Mouse (Mus musculus) CH12.LX (cell line): ENCODE measurements around the gene Rbak. TPM values are rescaled to one million over a fixed set of nuclear protein-coding genes. Genes with fewer than 3 reads are reported as not detected.

Source experiments
- DNase-seq: peaks from one replicate; pipeline ENCODE4 v3.0.0-alpha.2; 2013; ENCODE audit errors: extremely low read depth
- H3K27ac ChIP-seq: 2 replicates; pipeline ENCODE4 v1.5.1; 2012; ENCODE audit warnings: low read depth, mild to moderate bottlenecking, control low read depth, moderate library complexity; ENCODE audit not compliant: insufficient read depth
- H3K27me3 ChIP-seq: replicated peaks from 2 replicates; pipeline ENCODE3; 2012; ENCODE audit warnings: inconsistent platforms
- H3K36me3 ChIP-seq, 2 experiments: replicated peaks in 1 of 2; 2 replicates each; pipeline versions ENCODE3 to v1.6.1; 2012; ENCODE audit warnings: inconsistent platforms in 1 of 2, low read length in 1 of 2, mild to moderate bottlenecking in 1 of 2, mixed read lengths in 1 of 2, moderate library complexity in 1 of 2; ENCODE audit not compliant: control insufficient read depth in 1 of 2, insufficient read depth in 1 of 2
- H3K4me1 ChIP-seq, 2 experiments: 2 replicates each; pipeline ENCODE4 v1.6.1; 2012; ENCODE audit warnings: inconsistent platforms in 1 of 2, moderate library complexity in 1 of 2; ENCODE audit not compliant: insufficient read depth in 2 of 2, control insufficient read depth in 1 of 2
- H3K4me2 ChIP-seq: 2 replicates; pipeline ENCODE4 v1.6.1; 2012; ENCODE audit warnings: low read depth, mild to moderate bottlenecking, control low read depth; ENCODE audit not compliant: poor library complexity, insufficient read depth, severe bottlenecking
- H3K4me3 ChIP-seq, 3 experiments: fragments of 150-350 bp in 1 of 3; sonication (generic) in 1 of 3; replicated peaks in 1 of 3; 2 replicates each; pipeline versions ENCODE3 to v1.5.1; 2011 to 2012; ENCODE audit warnings: low read depth in 2 of 3, low read length in 2 of 3, mild to moderate bottlenecking in 2 of 3, moderate library complexity in 2 of 3, control low read depth in 1 of 3, improper control_type of control experiment in 1 of 3, inconsistent platforms in 1 of 3, mixed read lengths in 1 of 3; ENCODE audit not compliant: poor library complexity in 1 of 3
- H3K79me2 ChIP-seq: replicated peaks from 2 replicates; pipeline ENCODE4 v1.6.1; 2012; ENCODE audit warnings: mild to moderate bottlenecking, moderate library complexity; ENCODE audit not compliant: control insufficient read depth, poor library complexity, insufficient read depth, severe bottlenecking; ENCODE audit errors: extremely low read depth
- H3K9ac ChIP-seq: 2 replicates; pipeline ENCODE4 v1.6.1; 2012; ENCODE audit warnings: low read depth, mild to moderate bottlenecking, control low read depth, moderate library complexity; ENCODE audit not compliant: insufficient read depth
- H3K9me3 ChIP-seq: replicated peaks from 2 replicates; pipeline ENCODE3; 2012; ENCODE audit warnings: low read length, inconsistent platforms, mixed read lengths
- BHLHE40 ChIP-seq: IDR thresholded peaks from 2 replicates; pipeline ENCODE4 v1.6.1; 2011; ENCODE audit warnings: mild to moderate bottlenecking, low read depth, low read length, improper control_type of control experiment
- CHD1 ChIP-seq: IDR thresholded peaks from 2 replicates; pipeline ENCODE4 v1.6.1; 2012; ENCODE audit warnings: low read depth, low read length, improper control_type of control experiment, inconsistent platforms
- CHD2 ChIP-seq: IDR thresholded peaks from 2 replicates; pipeline ENCODE4 v1.6.1; 2011; ENCODE audit warnings: low read length, improper control_type of control experiment
- CTCF ChIP-seq, 2 experiments: IDR thresholded peaks in 1 of 2; conservative IDR thresholded peaks in 1 of 2; 2 replicates each; pipeline ENCODE4 v1.5.1; 2011 to 2012; ENCODE audit warnings: low read depth in 2 of 2, low read length in 2 of 2, improper control_type of control experiment in 1 of 2, inconsistent platforms in 1 of 2, mild to moderate bottlenecking in 1 of 2, moderate library complexity in 1 of 2
- E2F4 ChIP-seq: IDR thresholded peaks from 2 replicates; pipeline ENCODE4 v1.6.1; 2011; ENCODE audit warnings: low read depth, low read length, improper control_type of control experiment; ENCODE audit not compliant: insufficient replicate concordance
- ELF1 ChIP-seq: IDR thresholded peaks from 2 replicates; pipeline ENCODE4 v1.6.1; 2014; ENCODE audit warnings: low read depth, mild to moderate bottlenecking, inconsistent platforms, low read length, improper control_type of control experiment
- EP300 ChIP-seq: IDR thresholded peaks from 2 replicates; pipeline ENCODE4 v1.6.1; 2011; ENCODE audit warnings: low read length, improper control_type of control experiment
- ETS1 ChIP-seq: conservative IDR thresholded peaks from 2 replicates; pipeline ENCODE4 v1.6.1; 2012; ENCODE audit warnings: low read depth, mild to moderate bottlenecking, inconsistent platforms, low read length, improper control_type of control experiment, moderate library complexity
- GABPA ChIP-seq: IDR thresholded peaks from 2 replicates; pipeline ENCODE4 v1.6.1; 2012; ENCODE audit warnings: low read depth, low read length, improper control_type of control experiment, inconsistent platforms; ENCODE audit not compliant: insufficient replicate concordance
- HCFC1 ChIP-seq: IDR thresholded peaks from 2 replicates; pipeline ENCODE4 v1.6.1; 2012; ENCODE audit warnings: low read depth, mild to moderate bottlenecking, inconsistent platforms, low read length, improper control_type of control experiment
- IRF4 ChIP-seq: IDR thresholded peaks from 2 replicates; pipeline ENCODE4 v1.6.1; 2014; ENCODE audit warnings: low read depth, mild to moderate bottlenecking, inconsistent platforms, low read length, improper control_type of control experiment
- JUN ChIP-seq: IDR thresholded peaks from 2 replicates; pipeline ENCODE4 v1.6.1; 2011; ENCODE audit warnings: low read depth, mild to moderate bottlenecking, low read length, improper control_type of control experiment, moderate library complexity; ENCODE audit not compliant: insufficient read depth
- JUND ChIP-seq: conservative IDR thresholded peaks from 2 replicates; pipeline ENCODE4 v1.6.1; 2011; ENCODE audit warnings: low read depth, low read length, improper control_type of control experiment
- KAT2A ChIP-seq: IDR thresholded peaks from 2 replicates; pipeline ENCODE4 v1.6.1; 2012; ENCODE audit warnings: low read length, improper control_type of control experiment, inconsistent platforms; ENCODE audit not compliant: insufficient replicate concordance
- MAFK ChIP-seq: IDR thresholded peaks from 2 replicates; pipeline ENCODE4 v1.6.1; 2011; ENCODE audit warnings: low read length, improper control_type of control experiment; ENCODE audit not compliant: insufficient replicate concordance
- MAX ChIP-seq: IDR thresholded peaks from 2 replicates; pipeline ENCODE4 v1.6.1; 2011; ENCODE audit warnings: low read length, improper control_type of control experiment
- MAZ ChIP-seq: IDR thresholded peaks from 2 replicates; pipeline ENCODE4 v1.6.1; 2012; ENCODE audit warnings: low read depth, mild to moderate bottlenecking, inconsistent platforms, low read length, improper control_type of control experiment, moderate library complexity
- MEF2A ChIP-seq: IDR thresholded peaks from 2 replicates; pipeline ENCODE4 v1.6.1; 2014; ENCODE audit warnings: low read depth, mild to moderate bottlenecking, inconsistent platforms, low read length, improper control_type of control experiment, borderline replicate concordance
- MXI1 ChIP-seq: IDR thresholded peaks from 2 replicates; pipeline ENCODE4 v1.6.1; 2011; ENCODE audit warnings: mild to moderate bottlenecking, low read depth, low read length, improper control_type of control experiment
- MYC ChIP-seq: IDR thresholded peaks from 2 replicates; pipeline ENCODE4 v1.6.1; 2011; ENCODE audit warnings: low read depth, mild to moderate bottlenecking, improper control_type of control experiment, low read length
- NELFE ChIP-seq: IDR thresholded peaks from 2 replicates; pipeline ENCODE4 v1.6.1; 2011; ENCODE audit warnings: low read depth, low read length, improper control_type of control experiment
- NRF1 ChIP-seq: IDR thresholded peaks from 2 replicates; pipeline ENCODE4 v1.6.1; 2014; ENCODE audit warnings: low read depth, mild to moderate bottlenecking, inconsistent platforms, low read length, improper control_type of control experiment, moderate library complexity
- PAX5 ChIP-seq: IDR thresholded peaks from 2 replicates; pipeline ENCODE4 v1.6.1; 2012; ENCODE audit warnings: low read length, inconsistent platforms, mixed read lengths
- POLR2A ChIP-seq: IDR thresholded peaks from 2 replicates; pipeline ENCODE4 v1.6.1; 2011; ENCODE audit warnings: low read depth, mild to moderate bottlenecking, improper control_type of control experiment, low read length
- POLR2AphosphoS2 ChIP-seq: IDR thresholded peaks from 2 replicates; pipeline ENCODE4 v1.6.1; 2011; ENCODE audit warnings: low read depth, low read length, improper control_type of control experiment
- RAD21 ChIP-seq: IDR thresholded peaks from 2 replicates; pipeline ENCODE4 v1.6.1; 2011; ENCODE audit warnings: low read depth, mild to moderate bottlenecking, low read length, improper control_type of control experiment, moderate library complexity
- RCOR1 ChIP-seq: conservative IDR thresholded peaks from 2 replicates; pipeline ENCODE4 v1.6.1; 2012; ENCODE audit warnings: low read depth, mild to moderate bottlenecking, inconsistent platforms, low read length, improper control_type of control experiment
- SIN3A ChIP-seq: IDR thresholded peaks from 2 replicates; pipeline ENCODE4 v1.6.1; 2012; ENCODE audit warnings: low read length, improper control_type of control experiment, inconsistent platforms
- SMC3 ChIP-seq: IDR thresholded peaks from 2 replicates; pipeline ENCODE4 v1.6.1; 2011; ENCODE audit warnings: low read depth, low read length, improper control_type of control experiment
- TBP ChIP-seq: conservative IDR thresholded peaks from 2 replicates; pipeline ENCODE4 v1.6.1; 2011; ENCODE audit warnings: low read depth, low read length, improper control_type of control experiment
- TCF12 ChIP-seq: IDR thresholded peaks from 2 replicates; pipeline ENCODE4 v1.6.1; 2014; ENCODE audit warnings: low read depth, mild to moderate bottlenecking, inconsistent platforms, low read length, improper control_type of control experiment
- UBTF ChIP-seq: IDR thresholded peaks from 2 replicates; pipeline ENCODE4 v1.6.1; 2012; ENCODE audit warnings: low read depth, mild to moderate bottlenecking, inconsistent platforms, low read length, improper control_type of control experiment, moderate library complexity
- USF1 ChIP-seq: IDR thresholded peaks from 2 replicates; pipeline ENCODE4 v1.6.1; 2014; ENCODE audit warnings: low read depth, mild to moderate bottlenecking, inconsistent platforms, low read length, improper control_type of control experiment
- USF2 ChIP-seq: conservative IDR thresholded peaks from 2 replicates; pipeline ENCODE4 v1.6.1; 2011; ENCODE audit warnings: low read depth, low read length, improper control_type of control experiment
- ZC3H11A ChIP-seq: IDR thresholded peaks from 2 replicates; pipeline ENCODE4 v1.6.1; 2012; ENCODE audit warnings: low read depth, mild to moderate bottlenecking, inconsistent platforms, low read length, improper control_type of control experiment
- ZKSCAN1 ChIP-seq: IDR thresholded peaks from 2 replicates; pipeline ENCODE4 v1.6.1; 2012; ENCODE audit warnings: low read depth, inconsistent platforms, low read length, improper control_type of control experiment, borderline replicate concordance
- ZMIZ1 ChIP-seq: IDR thresholded peaks from 2 replicates; pipeline ENCODE4 v1.6.1; 2012; ENCODE audit warnings: low read depth, mild to moderate bottlenecking, inconsistent platforms, low read length, improper control_type of control experiment
- ZNF384 ChIP-seq: IDR thresholded peaks from 2 replicates; pipeline ENCODE4 v1.6.1; 2012; ENCODE audit warnings: low read depth, low read length, improper control_type of control experiment, inconsistent platforms
- dilution Hi-C: fragments of 300-500 bp; cut with MboI; formaldehyde crosslinking; loops from 2 replicates; pipeline ENCODE4 v1.14.3; 2020; ENCODE audit warnings: low sequenced_read_pairs; ENCODE audit not compliant: extremely low pct_unique_long_range_greater_than_20kb, extremely low pct_ligation_motif_present
- in situ Hi-C: fragments of 300-500 bp; cut with MboI; formaldehyde crosslinking; loops from 3 replicates; pipeline ENCODE4 v1.14.3; 2019; ENCODE audit warnings: low sequenced_read_pairs, low pct_ligation_motif_present, low pct_unique_long_range_greater_than_20kb, mixed read lengths
- polyA plus RNA-seq: library from polyadenylated mRNA; unstranded; fragments of >175 nt; gene quantifications from 2 replicates; pipeline ENCODE4 v1.2.1, GENCODE M21; 2012; ENCODE audit warnings: low read depth; ENCODE audit not compliant: insufficient read length
- total RNA-seq, 2 experiments: library from RNA; depleted of rRNA; stranded (reverse); fragments of 300-350 nt in 1 of 2; fragments of >200 nt in 1 of 2; gene quantifications; 2 replicates each; pipeline ENCODE4 v1.2.3; 2012 to 2014

Gene Rbak
- total RNA-seq (2012; rRNA removed) (3.8 and 4.3 TPM in 2 replicates), total RNA-seq (2014; rRNA removed) (4.9 and 5.1 TPM in 2 replicates), polyA plus RNA-seq (6.1 and 6.9 TPM in 2 replicates)

DNA sequence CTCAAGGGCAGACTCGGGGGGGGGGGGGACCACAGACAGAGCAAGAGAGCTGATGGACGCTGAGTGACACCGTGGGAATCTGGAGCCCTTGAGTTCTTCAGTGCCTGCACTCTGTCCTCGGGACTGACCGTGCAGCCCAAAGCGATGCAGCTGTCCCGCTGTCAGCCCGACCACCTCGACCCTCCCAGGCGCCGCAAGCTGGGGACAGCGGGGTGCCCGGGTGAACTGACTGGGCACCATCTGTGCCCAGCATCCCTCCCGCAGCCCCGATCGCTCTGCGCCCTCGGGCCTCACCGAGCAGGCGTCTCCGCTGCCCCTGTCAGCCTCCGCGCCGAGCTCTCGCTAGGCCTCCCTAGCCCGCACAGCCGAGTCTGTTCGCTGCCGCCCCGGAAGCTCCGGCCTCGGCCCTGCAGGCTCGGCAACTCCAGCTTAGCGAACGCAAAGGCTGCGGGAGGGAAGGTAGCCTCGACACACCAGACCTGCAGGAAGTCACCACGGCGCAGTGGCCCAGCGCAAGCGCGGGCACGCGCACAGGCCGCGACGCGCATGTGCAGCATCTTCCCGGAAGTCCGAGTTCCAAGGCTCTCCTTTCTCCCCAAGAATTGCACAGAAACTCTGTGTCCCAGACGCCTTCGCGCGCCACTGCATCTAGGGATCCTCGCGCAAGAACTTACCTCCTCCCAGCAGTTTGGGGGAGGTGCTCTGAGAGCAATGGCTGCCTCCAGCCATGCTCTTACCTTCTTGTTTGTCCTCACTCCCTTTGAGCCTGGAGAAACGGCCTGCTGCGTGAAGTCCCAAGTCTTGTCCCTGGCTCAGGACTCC is at the start of gene Rbak, which contains the start of gene Spdye4b:
TSS of gene Rbak (minus strand) at position 521 of the 822 bp plus-strand sequence.
TSS of gene Spdye4b (plus strand) at position 763 of the 822 bp plus-strand sequence.
- peak; percentile 95 for DNase-seq
- TF ChIP-seq MXI1, result peak; percentile 65
- peak; percentile 75; the same call in 1 of the 2 replicates for TF ChIP-seq KAT2A
- TF ChIP-seq BHLHE40, result peak; percentile 63
- peak; percentile 98 for TF ChIP-seq NRF1
- no peak for TF ChIP-seq RAD21
- TF ChIP-seq GABPA, result no peak; the same call in 1 of the 2 replicates
- TF ChIP-seq USF1, result no peak
- peak; percentile 99 for TF ChIP-seq ELF1
- no peak for TF ChIP-seq ZNF384
- TF ChIP-seq HCFC1, result peak; percentile 95
- TF ChIP-seq USF2, result no peak
- TF ChIP-seq CTCF (conservative IDR thresholded peaks at IDR 0.05 in 1 of 2, IDR thresholded peaks at IDR 0.05 in 1 of 2; ENCODE audit: low read depth in 2 of 2, low read length in 2 of 2), result no peak
- TF ChIP-seq MYC, result peak; percentile 67; the same call in 1 of the 2 replicates
- no peak for TF ChIP-seq RCOR1
- TF ChIP-seq POLR2AphosphoS2, result no peak
- TF ChIP-seq MAZ, result no peak
- peak; percentile 89 for TF ChIP-seq NELFE
- no peak for TF ChIP-seq ETS1
- 0 out of 2 replicates have a peak, but pooled peaks have one; percentile 59 for TF ChIP-seq CHD2
- TF ChIP-seq POLR2A, result peak; percentile 83
- TF ChIP-seq TCF12, result peak; percentile 81
- no peak for TF ChIP-seq ZC3H11A
- no peak for TF ChIP-seq SMC3
- TF ChIP-seq EP300, result no peak
- TF ChIP-seq E2F4, result no peak; the same call in 1 of the 2 replicates
- TF ChIP-seq SIN3A, result peak; percentile 87
- no peak for TF ChIP-seq ZKSCAN1
- TF ChIP-seq CHD1, result no peak
- TF ChIP-seq MAFK, result no peak
- no peak for TF ChIP-seq PAX5
- no peak for TF ChIP-seq JUN
- peak; percentile 30; the same call in 1 of the 2 replicates for TF ChIP-seq ZMIZ1
- TF ChIP-seq UBTF, result no peak
- TF ChIP-seq MEF2A, result peak; percentile 57; the same call in 1 of the 2 replicates
- TF ChIP-seq JUND, result no peak
- TF ChIP-seq IRF4, result no peak
- peak; percentile 83 for TF ChIP-seq MAX
- 0 out of 2 replicates have a peak, but pooled peaks have one; percentile 56 for TF ChIP-seq TBP
- Histone ChIP-seq H3K27ac (peak within 1 kb of the TSS; percentile 32), H3K4me3 (peak within 1 kb of the TSS; percentile 71 to 89 (median 85)), H3K9me3 (peaks cover 11% of the 10 kb centered on the region), H3K4me1 (peaks cover 0 to 12% of the 10 kb centered on the region in 2 experiments; a peak in 2 of 4 replicates), H3K27me3 (peaks cover 11% of the 10 kb centered on the region), H3K36me3 (peaks cover 23 to 34% of the 10 kb centered on the region in 2 experiments), H3K79me2 (no peaks in the 10 kb centered on the region; the same call in 1 of the 2 replicates), H3K4me2 (peak within 1 kb of the TSS; percentile 90), H3K9ac (peak within 1 kb of the TSS; percentile 79)
- in situ Hi-C loops (loop anchor here (5.0 kb wide), 1 partner anchor 57 kb away; the partner anchor contains the start of gene Zfp12), dilution Hi-C loops (no loop called here)
